Mouse (Mus musculus) midbrain, embryonic 12.5 days (tissue): ENCODE measurements at regions not wholly inside any gene's neighbourhood (a gene's known extent, or its start where the extent isn't known, plus 50 kb on each side); places are given as distances from the start of the nearest gene placed in this dataset. TPM values are rescaled to one million over a fixed set of nuclear protein-coding genes. Genes with fewer than 3 reads are reported as not detected.

Experiments used
- ATAC-seq: fragments of 200-750 bp; cut with Nextera tagmentation; 2 replicates; pipeline ENCODE4 v1.8.0; 2017; ENCODE audit warnings: low read depth, moderate TSS enrichment, moderate library complexity; ENCODE audit not compliant: low FRiP score
- H3K27ac ChIP-seq: fragments of 300-500 bp; sonication (generic); replicated peaks from 2 replicates; pipeline ENCODE4 v1.5.1; 2016; ENCODE audit warnings: mild to moderate bottlenecking
- H3K27me3 ChIP-seq: fragments of 300-500 bp; sonication (generic); 2 replicates; pipeline ENCODE4 v1.6.1; 2016; ENCODE audit warnings: mild to moderate bottlenecking
- H3K36me3 ChIP-seq: fragments of 300-500 bp; sonication (generic); 2 replicates; pipeline ENCODE4 v1.6.1; 2016
- H3K4me1 ChIP-seq: fragments of 300-500 bp; sonication (generic); 2 replicates; pipeline ENCODE4 v1.6.1; 2016
- H3K4me2 ChIP-seq: fragments of 300-500 bp; sonication (generic); replicated peaks from 2 replicates; pipeline ENCODE4 v1.6.1; 2016; ENCODE audit warnings: mild to moderate bottlenecking, moderate library complexity
- H3K4me3 ChIP-seq: fragments of 300-500 bp; sonication (generic); 2 replicates; pipeline ENCODE4 v1.5.1; 2016; ENCODE audit warnings: mild to moderate bottlenecking
- H3K9ac ChIP-seq: fragments of 300-500 bp; sonication (generic); replicated peaks from 2 replicates; pipeline ENCODE4 v1.6.1; 2016; ENCODE audit warnings: mild to moderate bottlenecking, moderate library complexity
- H3K9me3 ChIP-seq: fragments of 300-500 bp; sonication (generic); 2 replicates; pipeline ENCODE4 v1.6.1; 2016; ENCODE audit warnings: mild to moderate bottlenecking
- WGBS: fragments of 180-500 bp; shearing (Covaris S2); methylation state at CpG from one replicate; pipeline ENCODE4 v1.1.7; 2016; 5-methylcytosine and 5-hydroxymethylcytosine counted together
- microRNA-seq: library from miRNA; unstranded; fragments of <30 nt; microRNA quantifications from one replicate; pipeline ENCODE4, GENCODE M21; 2017

GRCm38 (mm10) chr1:144926136-144926535 lies 150.9 kb upstream of the Rgs18 start:
- 87% methylated on average over 2 of the region's 2 CpGs for WGBS
- H3K27me3 ChIP-seq = no peaks in the 10 kb centered on the region
- H3K9ac ChIP-seq = no peak overlapping the region
- H3K36me3 ChIP-seq = no peaks in the 10 kb centered on the region
- no peak overlapping the region for H3K4me2 ChIP-seq
- no peak for ATAC-seq
- 0 out of 2 replicates have a peak, but pooled peaks cover 3% of the 10 kb centered on the region for H3K9me3 ChIP-seq
- H3K27ac ChIP-seq = no peak overlapping the region
- H3K4me1 ChIP-seq = no peaks in the 10 kb centered on the region
- no peak overlapping the region for H3K4me3 ChIP-seq

GRCm38 (mm10) chr1:144916568-144916967 lies 141.3 kb upstream of the Rgs18 start:
- no peaks in the 10 kb centered on the region for H3K4me1 ChIP-seq
- H3K27me3 ChIP-seq = no peaks in the 10 kb centered on the region
- H3K9ac ChIP-seq = no peak overlapping the region
- no peaks in the 10 kb centered on the region for H3K36me3 ChIP-seq
- no peak overlapping the region for H3K4me3 ChIP-seq
- ATAC-seq = no peak
- no peak overlapping the region for H3K27ac ChIP-seq
- H3K9me3 ChIP-seq = no peaks in the 10 kb centered on the region
- 94% methylated on average over 5 of the region's 5 CpGs for WGBS
- H3K4me2 ChIP-seq = no peak overlapping the region

- H3K9ac ChIP-seq = no peak overlapping the region
- H3K9me3 ChIP-seq = no peaks in the 10 kb centered on the region
- H3K27ac ChIP-seq = no peak overlapping the region
- ATAC-seq = no peak
- 84% methylated on average over 3 of the region's 3 CpGs for whole genome bisulfite sequencing
- no peaks in the 10 kb centered on the region for H3K4me1 ChIP-seq
- H3K4me3 ChIP-seq = no peak overlapping the region
- no peaks in the 10 kb centered on the region for H3K36me3 ChIP-seq
- no peak overlapping the region for H3K4me2 ChIP-seq
- no peaks in the 10 kb centered on the region for H3K27me3 ChIP-seq
These were observed 127.8 kb upstream of the Rgs18 start for GRCm38 (mm10) chr1:144902987-144903386.

GRCm38 (mm10) chr1:144883633-144884032 lies 108.4 kb upstream of the Rgs18 start:
- no peaks in the 10 kb centered on the region for H3K36me3 ChIP-seq
- no peaks in the 10 kb centered on the region for H3K9me3 ChIP-seq
- H3K27ac ChIP-seq = no peak overlapping the region
- no peaks in the 10 kb centered on the region for H3K27me3 ChIP-seq
- no peak overlapping the region for H3K4me2 ChIP-seq
- no peak overlapping the region for H3K4me3 ChIP-seq
- H3K4me1 ChIP-seq = no peaks in the 10 kb centered on the region
- no peak overlapping the region for H3K9ac ChIP-seq
- no peak for ATAC-seq
- WGBS = 90% methylated on average over 2 of the region's 2 CpGs

GRCm38 (mm10) chr1:144862133-144862532 lies 86.9 kb upstream of the Rgs18 start:
- WGBS = 80% methylated on average over 1 of the region's 1 CpGs
- no peak overlapping the region for H3K4me2 ChIP-seq
- H3K4me3 ChIP-seq = no peak overlapping the region
- no peaks in the 10 kb centered on the region for H3K36me3 ChIP-seq
- ATAC-seq = no peak
- H3K4me1 ChIP-seq = no peaks in the 10 kb centered on the region
- no peak overlapping the region for H3K9ac ChIP-seq
- H3K9me3 ChIP-seq = no peaks in the 10 kb centered on the region
- H3K27me3 ChIP-seq = no peaks in the 10 kb centered on the region
- no peak overlapping the region for H3K27ac ChIP-seq

Small RNA genes lying in the stretch of these regions (microRNA-seq; reads per million reads assigned to microRNA genes)
- not detected for gene Gm25708
